Mouse (Mus musculus): ENCODE measurements at regions not wholly inside any gene's neighbourhood (a gene's known extent, or its start where the extent isn't known, plus 50 kb on each side); places are given as distances from the start of the nearest gene placed in this dataset.

DNA sequence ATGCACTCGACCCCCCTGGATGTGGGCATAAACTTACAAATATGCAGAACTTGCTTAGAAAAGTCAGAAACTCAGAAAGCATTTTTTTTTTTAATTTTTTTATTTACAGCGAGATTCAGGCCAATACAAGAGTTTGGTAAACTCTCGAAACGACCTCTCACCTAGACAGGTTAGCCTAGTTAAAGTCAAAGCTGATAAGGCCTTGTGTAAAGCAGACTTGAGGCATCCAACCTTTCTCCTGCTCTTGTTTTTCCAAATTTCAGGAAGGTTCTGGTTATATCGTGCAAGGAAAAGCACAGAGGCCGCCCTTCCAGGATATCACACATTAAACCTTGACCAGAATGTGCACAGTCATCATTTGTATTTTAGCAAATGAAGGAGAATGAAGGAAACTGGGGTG lies 315.8 kb downstream of the Etnk1 start:
- DNase-seq (ENCODE audit: low read depth, low spot score): no peak

DNA sequence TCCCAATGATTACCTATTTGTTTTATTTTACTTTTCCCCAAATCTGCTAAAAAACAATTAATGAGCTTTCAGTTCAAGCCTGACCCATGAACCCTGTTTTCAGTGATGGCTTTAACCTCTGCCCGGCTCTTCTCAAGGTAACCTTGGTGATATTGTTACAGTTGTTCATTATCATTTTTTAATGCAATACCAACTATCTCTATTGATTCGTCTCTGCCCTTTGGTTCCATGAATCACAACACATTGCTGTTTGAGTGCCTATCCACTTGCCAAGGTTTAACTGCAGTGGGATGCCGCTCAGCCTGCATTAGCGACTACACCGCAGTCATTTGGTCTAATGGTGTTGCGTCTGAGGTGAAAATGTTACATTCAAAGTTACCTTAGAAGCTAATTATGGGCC lies 317.9 kb downstream of the Etnk1 start:
- DNase-seq (ENCODE audit: low read depth, low spot score): no peak

DNA sequence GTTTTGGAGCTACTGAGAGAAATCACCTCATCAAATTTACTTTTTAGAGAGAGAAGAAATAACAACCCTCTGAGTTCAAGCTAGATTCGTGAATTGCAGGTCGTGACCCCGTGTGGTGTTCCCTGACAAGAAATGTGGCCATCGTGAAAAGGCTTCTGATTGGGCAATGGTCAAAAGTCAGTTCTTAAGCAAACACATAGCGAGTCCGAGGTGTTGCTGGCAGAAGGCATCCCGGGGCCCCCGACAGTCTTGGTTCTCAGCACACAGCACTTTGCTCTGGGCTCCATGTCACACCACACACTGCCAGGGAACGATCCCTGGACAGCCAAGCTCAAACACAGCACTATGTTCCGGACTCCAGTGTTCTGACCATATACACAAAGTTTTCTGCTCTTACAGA lies 320.0 kb downstream of the Etnk1 start:
- DNase-seq (ENCODE audit: low read depth, low spot score): no peak

DNA sequence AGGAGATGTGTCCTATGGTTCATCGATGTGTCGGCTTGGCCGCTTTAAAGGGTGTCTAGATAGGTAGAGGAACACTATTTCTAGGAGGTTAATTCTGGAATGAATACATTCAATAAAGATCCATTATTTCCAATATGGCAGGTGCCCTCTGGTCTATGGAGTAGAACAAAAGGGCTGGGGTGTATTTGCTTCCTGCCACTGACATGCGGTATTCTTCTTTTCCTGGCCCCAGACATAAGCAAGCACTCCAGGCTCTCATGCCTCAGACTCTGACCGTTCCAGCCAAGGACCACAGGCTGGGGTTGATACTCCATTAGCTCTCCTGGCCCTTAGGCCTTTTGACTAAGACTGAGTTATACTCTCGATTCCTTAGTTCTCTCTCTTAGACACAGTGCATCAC lies 323.0 kb downstream of the Etnk1 start:
- DNase-seq (ENCODE audit: low read depth, low spot score): no peak

DNA sequence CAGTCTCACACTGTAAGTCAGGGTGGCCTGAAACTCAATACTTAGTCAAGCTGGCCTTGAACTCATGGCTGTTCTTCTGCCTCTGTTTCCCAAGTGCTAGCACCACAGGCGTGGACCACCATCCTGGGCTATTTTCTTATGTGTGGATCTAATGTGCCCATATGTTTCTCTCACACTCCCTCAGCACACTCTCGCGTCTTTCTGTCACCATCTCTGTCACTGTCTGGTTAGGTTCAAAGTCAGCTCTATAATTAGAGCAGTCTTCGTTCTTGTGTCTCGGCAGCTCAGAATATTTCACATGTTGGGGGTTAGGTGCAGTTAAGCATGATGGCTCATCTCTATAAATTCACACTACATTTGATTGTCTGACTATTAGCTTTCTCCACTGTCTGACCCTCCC lies 324.4 kb downstream of the Etnk1 start:
- DNase-seq (ENCODE audit: low read depth, low spot score): no peak

DNA sequence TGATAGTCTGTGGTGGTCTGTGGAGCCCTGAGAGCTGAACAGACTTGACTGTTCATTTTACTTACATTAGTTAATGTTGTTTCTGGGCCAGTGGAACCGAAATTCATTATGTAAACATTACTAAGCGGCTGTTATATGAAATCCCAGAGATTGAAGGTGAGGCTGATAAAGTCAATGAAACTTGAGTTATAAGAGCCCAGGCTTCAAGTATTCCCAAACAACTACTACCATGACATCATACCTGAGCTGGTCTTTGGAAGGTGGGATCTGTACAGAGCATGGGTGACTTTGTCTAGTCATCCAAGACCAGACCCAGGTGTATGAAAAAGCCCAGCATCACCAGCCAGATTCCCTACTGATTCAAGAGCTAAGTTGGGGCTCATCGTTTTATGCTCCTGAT lies 326.5 kb downstream of the Etnk1 start:
- no peak for DNase-seq (ENCODE audit: low read depth, low spot score)

DNA sequence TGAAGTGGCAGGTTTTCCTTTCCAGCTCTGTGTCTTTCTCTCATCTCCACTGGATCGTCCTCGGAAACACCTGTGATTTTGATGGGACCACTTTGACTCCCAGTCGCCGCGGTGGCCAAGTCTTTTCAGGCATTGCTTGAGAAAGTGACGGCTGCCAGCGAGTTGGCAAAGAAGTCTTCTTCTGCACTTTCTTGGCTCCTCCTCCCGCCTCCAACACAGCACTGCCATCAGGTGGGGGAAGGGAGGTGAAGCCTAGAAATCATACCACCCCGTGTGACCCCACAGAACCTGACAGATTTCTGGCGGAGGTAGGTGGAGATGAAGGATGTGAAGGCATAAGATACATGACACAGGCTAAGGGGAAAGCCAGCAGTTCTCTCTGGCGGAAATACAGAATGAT lies 327.3 kb downstream of the Etnk1 start:
- no peak for DNase-seq (ENCODE audit: low read depth, low spot score)

DNA sequence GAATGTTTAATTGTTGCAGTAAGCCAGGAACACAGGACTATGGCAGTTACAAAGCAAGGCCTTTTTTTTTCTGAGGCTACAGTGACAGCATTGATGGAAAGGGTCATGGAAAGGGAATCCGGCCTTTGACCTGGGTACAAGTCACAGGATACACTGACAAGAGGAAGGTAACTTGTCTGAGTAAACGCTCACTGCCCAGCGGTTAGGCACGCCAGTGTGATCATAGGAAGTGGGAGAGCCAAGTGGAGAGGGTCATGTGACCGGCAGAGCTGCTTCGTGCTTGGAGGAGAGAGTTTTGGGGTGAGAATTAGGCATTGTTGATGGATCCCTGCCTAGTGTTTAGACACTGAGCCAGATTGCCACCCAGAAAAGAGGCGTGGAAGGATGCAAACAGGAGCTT lies 327.9 kb downstream of the Etnk1 start:
- no peak for DNase-seq (ENCODE audit: low read depth, low spot score)

DNA sequence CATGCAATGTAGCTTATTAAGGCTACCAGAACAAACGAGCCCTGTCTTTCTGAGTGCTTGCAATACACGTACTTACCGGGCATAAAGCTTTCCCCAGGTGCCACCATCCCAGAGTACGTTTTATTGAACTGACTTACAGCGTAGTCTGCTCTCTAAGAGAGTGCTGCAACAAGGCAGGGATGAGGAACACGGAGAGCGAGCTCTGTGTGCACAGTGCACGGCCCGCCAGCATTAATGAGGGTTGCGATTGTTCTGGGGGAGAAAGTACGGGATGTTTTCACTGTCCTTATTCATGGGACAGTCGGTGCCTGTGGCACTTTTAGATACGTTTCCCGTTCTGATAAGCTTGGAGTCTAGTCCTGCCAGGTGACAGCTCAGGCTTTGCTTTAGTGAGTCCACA lies 331.7 kb downstream of the Etnk1 start:
- DNase-seq (ENCODE audit: low read depth, low spot score): no peak

DNA sequence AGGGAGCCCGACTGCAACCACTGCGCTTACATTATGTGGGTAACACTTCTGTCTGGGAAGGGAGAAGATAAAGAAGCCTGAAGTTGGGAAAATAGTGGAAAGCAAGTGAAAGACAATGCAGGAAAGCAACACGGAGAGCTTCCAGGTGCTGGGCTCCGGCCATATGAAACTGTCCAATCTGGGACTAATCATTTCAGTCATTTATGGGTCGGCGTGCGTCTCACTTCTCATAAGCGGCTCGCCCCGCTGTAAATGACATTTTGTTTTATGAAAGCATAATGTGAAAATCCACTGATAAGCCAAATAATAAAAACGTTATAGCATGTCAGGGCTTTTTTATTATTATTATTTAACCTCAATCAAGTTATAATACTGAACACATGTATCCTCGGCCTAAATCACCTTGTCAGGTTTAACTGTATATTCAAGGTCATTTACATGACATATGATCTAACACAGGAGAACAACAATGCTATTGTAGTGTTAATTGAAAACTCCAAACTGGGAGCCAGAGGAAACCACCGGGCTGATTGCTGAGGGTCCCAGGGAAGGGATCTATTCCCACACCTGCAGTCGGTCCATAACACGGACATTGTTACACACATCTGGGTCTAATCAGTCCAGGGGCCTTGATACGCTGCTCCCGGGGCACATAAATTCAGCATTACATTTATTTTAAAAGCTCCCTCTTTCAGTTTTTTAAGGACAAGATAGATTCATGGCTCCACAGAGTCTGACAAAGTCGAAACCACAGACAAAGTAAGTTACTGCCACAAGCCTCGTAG lies 332.4 kb downstream of the Etnk1 start:
- no peak for DNase-seq (ENCODE audit: low read depth, low spot score)

DNA sequence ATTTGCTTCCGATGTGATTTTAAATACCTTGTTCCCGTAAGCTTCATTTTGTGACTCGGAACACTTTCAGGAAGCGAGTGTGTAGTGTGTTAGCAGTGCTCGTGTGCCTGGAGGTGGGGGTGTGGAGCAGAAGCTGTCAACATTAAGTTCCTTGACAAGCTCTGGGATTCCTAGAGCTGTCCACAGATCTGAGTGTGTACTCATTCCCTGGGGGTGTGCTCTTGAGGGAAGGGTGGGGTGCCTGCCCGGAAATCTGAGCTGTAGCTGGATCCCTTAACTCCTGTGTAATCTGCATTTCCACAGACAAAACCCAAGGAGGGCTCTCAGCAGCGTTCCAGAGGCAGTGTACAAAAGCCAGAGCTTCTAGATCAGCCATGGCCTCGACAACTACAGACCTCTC lies 335.8 kb downstream of the Etnk1 start:
- DNase-seq (ENCODE audit: low read depth, low spot score): no peak

DNA sequence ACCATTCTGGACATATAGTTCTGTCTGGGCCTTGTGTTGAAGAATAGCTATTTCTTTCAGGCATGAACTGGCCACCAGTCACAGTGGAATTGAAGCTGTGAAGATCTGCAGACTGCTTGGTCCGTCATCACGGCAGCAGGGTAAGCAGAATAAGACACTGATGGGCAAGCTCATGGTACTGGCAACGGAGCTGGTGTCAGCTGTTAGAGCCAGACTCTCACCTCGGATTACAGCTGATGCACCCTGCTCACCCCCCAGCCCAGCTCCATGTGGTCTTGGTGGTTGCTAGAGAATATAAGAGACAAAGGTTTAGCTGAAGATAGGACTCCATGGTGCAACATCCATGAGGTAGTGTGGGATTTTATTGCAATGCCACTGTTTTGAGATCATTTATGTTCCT lies 336.9 kb downstream of the Etnk1 start:
- DNase-seq (ENCODE audit: low read depth, low spot score): no peak

DNA sequence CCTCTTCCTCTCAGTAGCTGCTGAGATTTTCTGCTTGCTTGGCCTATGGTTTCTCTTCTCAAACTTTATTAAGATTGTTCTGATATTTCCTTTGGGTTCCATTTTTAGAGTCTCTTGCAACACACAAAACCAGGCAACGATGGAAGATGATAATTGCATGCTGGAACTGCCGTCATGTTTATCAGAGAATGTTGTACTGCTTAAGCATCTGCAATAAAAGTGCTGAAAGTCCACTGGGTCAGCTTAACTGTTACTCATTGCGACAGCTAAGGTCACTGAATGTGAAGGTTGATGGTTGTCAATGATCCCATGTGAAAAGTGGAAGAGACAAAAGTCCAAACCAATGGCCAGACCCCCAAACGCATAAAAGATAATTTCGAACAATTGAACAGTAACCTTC lies 346.4 kb downstream of the Etnk1 start:
- DNase-seq (ENCODE audit: low read depth, low spot score): no peak

DNA sequence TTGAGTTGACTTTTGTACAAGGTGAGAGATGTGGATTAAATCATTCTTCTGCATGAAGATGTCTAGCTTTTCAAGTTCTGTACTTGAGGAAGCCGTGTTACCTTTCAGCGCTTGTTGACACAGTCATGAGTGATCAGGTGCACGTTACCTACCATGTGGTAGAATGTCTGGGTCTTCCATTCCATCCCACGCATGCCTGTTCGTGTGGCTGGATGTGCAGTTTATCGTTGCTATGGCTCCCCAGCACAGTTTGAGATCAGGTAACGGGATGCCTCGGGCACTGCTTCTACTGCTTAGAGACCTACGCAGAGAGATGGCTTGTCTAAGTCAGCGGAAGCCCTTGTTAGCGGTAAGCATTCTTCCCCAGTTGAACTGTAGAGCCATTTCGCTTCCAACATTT lies 348.1 kb downstream of the Etnk1 start:
- DNase-seq (ENCODE audit: low read depth, low spot score): no peak

DNA sequence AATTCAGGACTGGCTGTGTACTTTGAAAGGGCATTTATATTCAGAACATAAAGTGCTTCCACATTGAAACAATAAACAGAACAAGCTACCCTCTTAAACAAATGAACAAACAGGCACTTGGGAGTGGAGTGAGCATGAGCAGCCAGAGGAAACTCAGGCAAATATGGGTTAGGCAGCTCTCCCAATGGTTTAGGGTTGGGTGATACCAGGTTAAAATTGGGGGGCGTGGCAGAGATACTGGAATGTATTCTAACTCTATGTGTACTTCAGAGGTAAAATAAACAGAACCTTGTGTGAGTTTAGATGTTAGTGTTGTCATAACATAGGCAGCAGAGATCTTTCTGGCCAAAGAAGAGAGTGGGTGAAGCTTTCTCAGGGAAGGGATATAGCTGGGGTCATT lies 349.7 kb downstream of the Etnk1 start:
- no peak for DNase-seq (ENCODE audit: low read depth, low spot score)

DNA sequence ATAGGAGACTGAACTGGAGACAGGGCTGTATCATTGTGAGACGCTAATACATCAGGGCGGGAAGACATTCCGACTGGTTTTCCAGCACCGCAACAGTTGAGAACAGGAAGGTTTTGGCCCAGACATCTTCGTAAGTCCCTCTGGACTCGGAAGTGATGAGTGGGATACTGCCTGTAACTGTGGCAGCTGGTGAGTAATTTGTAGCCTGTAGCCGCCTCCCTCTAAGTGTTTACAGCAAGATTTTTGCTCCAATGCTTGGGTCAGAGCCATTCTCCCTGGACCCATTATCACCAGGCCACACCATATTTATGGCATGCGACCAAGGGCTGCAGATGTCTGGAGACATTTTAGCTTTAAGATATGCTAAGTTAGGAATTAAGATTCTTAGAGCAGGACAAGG lies 351.5 kb downstream of the Etnk1 start:
- no peak for DNase-seq (ENCODE audit: low read depth, low spot score)

DNA sequence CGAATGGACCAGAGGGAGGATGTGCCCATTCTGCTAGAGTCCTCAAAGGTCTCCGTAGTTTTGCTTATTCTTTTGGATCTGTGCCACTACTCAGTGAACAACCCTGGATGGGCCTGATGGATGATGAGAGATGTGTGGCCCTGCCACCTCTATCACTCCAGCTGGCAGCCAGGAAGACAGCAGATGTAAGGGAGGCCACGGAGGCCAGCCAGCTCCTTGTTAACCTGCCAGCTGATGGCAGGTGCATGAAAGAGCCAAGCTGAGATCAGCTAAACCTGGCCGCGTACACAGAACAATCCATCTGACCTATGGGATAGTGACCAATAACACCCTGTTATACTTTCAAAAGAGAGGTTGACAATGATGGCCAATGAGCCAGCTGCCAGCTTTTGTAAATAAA lies 352.6 kb downstream of the Etnk1 start:
- DNase-seq (ENCODE audit: low read depth, low spot score): no peak

DNA sequence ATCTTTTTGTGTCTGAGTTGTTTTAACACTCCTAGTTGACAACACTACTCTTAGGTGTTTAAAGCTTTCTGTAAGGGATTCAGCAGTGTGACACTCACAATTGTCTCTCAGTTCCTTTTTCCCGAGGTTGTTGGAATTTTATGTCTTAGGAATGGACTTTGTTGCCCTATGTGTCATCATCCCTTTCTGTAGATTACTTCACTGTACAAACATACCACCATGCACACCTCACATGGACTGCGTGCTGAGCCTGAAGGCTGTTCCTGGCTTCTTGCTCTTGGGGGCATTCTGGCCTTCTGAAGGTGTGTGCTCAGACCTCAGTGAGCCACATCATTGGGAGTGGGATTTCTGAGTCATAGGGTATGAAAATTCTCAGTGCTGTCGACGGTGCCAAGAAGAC lies 358.1 kb downstream of the Etnk1 start:
- no peak for DNase-seq (ENCODE audit: low read depth, low spot score)

DNA sequence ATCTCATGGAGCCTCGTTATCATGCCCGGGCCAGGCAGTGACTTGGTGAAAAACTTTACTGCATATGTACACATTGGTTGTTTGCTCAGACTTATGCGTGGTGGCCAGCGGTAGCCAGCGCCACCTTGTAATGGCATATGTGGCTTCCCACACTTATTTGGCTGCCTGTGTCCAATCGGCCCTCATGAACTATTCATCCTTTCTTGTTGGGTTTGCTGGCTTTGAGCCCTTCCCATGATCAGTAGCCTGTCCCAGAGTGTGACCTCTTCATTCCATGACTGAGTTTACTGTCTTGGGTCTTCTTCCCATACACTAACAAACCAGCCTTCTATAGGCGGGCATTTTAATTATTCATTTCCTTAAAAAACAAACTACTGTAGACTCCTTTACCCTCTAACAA lies 361.9 kb downstream of the Etnk1 start:
- DNase-seq (ENCODE audit: low read depth, low spot score): no peak

DNA sequence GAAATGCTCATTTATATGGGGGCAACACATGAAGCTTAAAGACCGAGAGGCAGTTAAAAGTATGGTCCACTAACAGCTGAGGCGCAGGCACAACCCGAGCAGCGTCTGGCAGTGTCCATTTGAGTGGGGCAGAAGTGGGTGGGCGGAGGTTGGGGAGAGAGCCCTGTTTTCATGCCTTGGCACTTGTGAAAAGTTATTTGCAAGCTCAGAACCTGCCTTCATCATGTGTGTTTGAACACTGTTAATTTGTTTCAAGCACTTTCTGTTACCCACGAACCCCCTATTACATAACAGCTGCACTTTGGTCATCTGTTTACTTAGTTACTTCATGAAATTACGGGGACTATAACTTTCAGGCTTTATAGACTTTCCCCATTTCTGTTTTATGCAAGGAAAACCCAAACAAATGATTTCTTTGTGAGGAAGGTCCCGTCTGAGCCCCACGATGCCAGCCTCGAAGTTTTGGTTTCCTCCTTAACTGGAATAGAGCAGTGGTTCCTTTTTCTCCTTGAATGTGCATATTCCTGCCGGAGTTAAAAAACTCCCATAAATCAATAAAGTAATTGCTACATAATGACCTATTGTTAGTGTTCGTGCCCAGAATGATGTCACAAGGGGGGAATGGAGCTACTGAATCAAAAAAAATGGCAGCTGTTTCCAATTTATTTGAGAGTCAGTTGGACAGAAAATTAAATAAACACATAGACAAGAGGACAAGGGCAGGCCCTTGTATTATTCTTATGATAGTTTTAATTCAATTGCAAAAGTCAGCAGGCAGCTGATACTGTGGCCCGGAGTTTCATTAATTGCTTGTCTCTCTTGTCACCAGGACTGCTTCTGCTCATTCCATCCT lies 363.6 kb downstream of the Etnk1 start:
- no peak for DNase-seq (ENCODE audit: low read depth, low spot score)

DNA sequence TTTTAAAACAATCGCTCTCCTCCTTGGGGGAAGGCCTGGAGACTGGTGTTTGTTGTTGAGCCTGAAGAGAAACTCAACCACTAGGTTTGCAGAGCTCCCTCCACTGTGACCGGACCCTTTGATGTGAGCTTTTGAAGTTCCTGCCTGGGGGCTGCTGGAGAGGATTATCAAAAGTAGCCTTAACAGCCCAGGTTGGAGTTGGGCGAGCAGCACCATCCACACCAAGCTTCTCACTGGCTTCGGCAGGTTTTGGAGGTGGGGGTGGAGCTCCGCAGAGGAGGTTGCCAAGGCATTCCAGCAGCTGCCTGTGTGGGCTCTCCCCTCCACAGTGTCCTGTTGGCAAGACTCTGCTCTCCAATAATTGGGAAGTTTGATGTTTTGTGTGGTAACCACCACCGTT lies 364.5 kb downstream of the Etnk1 start:
- DNase-seq (ENCODE audit: low read depth, low spot score): no peak

DNA sequence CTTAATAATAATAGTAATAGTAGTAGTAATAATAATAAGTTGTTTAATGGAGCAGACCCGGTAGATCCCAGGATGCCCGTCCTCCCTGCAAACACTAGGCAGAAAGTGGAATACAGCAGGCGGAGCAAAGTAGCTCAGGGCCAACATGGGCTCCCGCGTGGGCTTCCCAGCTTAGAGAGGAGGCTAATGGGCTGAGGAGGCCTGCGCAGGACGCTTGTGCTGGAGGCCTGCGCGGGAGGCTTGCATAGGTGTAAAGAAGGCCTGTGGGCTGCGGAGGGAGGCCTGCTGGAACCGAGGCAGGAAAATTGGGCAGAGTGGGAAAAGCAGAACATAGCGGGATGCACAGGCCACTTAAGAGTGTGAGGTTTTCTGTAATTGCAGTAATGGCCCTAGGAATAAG lies 365.4 kb downstream of the Etnk1 start:
- no peak for DNase-seq (ENCODE audit: low read depth, low spot score)

DNA sequence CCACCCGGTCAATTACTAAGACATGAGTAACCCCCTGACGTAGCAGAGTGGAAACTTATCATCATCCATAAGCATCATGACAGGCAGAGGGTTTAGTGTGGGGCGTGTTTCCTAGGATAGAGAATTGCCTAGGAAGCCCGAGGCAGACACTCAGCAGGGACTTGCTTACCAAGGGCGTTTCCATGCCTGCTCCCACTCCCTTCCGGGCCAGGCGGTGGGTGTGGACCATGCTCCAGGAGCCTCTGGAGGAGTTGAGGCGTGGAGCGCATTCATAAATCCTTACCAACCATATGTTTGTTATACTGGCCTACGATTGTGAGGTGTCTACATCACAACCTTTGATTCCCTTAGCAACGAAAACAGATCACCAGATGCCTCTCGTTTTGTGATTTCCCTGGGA lies 368.2 kb downstream of the Etnk1 start:
- no peak for DNase-seq (ENCODE audit: low read depth, low spot score)
